Mouse (Mus musculus) lung, postnatal 0 days (tissue): ENCODE results near the gene Rel. TPM values are rescaled to one million over a fixed set of nuclear protein-coding genes. Genes with fewer than 3 reads are reported as not detected.

ENCODE experiments used
- ATAC-seq: fragments of 200-750 bp; cut with Nextera tagmentation; 2 replicates; pipeline ENCODE4 v1.8.0; 2017; ENCODE audit warnings: moderate library complexity
- DNase-seq: peaks from one replicate; pipeline ENCODE4 v3.0.0-alpha.2; 2016; ENCODE audit warnings: low spot score
- H3K27ac ChIP-seq: fragments of 300-500 bp; sonication (generic); 2 replicates; pipeline ENCODE4 v1.5.1; 2014; ENCODE audit warnings: antibody characterized with exemption, mild to moderate bottlenecking, low read length, mixed read lengths
- H3K27me3 ChIP-seq: fragments of 300-500 bp; sonication (generic); replicated peaks from 2 replicates; pipeline ENCODE4 v1.6.1; 2014; ENCODE audit warnings: low read length, mixed read lengths; ENCODE audit not compliant: insufficient read depth
- H3K36me3 ChIP-seq: fragments of 300-500 bp; sonication (generic); 2 replicates; pipeline ENCODE4 v1.6.1; 2014; ENCODE audit warnings: low read length, mixed read lengths; ENCODE audit not compliant: insufficient read depth
- H3K4me1 ChIP-seq: fragments of 300-500 bp; sonication (generic); 2 replicates; pipeline ENCODE4 v1.6.1; 2014; ENCODE audit warnings: antibody characterized with exemption, low read depth, low read length, mixed read lengths; ENCODE audit not compliant: insufficient read depth
- H3K4me2 ChIP-seq: fragments of 300-500 bp; sonication (generic); replicated peaks from 2 replicates; pipeline ENCODE4 v1.6.1; 2014; ENCODE audit warnings: low read depth, mild to moderate bottlenecking, low read length, moderate library complexity, mixed read lengths
- H3K4me3 ChIP-seq: fragments of 300-500 bp; sonication (generic); 2 replicates; pipeline ENCODE4 v1.5.1; 2014; ENCODE audit warnings: low read depth, low read length
- H3K9ac ChIP-seq: fragments of 300-500 bp; sonication (generic); replicated peaks from 2 replicates; pipeline ENCODE4 v1.6.1; 2014; ENCODE audit warnings: low read depth, mild to moderate bottlenecking
- H3K9me3 ChIP-seq: fragments of 300-500 bp; sonication (generic); 2 replicates; pipeline ENCODE4 v1.6.1; 2016; ENCODE audit warnings: low read length, mixed read lengths
- CTCF ChIP-seq: IDR thresholded peaks from 2 replicates; pipeline ENCODE4 v1.5.1; 2016; ENCODE audit warnings: antibody characterized with exemption, mild to moderate bottlenecking
- EP300 ChIP-seq: IDR thresholded peaks from 2 replicates; pipeline ENCODE4 v1.6.1; 2016; ENCODE audit warnings: antibody characterized with exemption, mild to moderate bottlenecking, control low read depth
- WGBS: fragments of 180-500 bp; shearing (Covaris S2); extraction: QIAGEN DNeasy Blood & Tissue Kit; methylation state at CpG from one replicate; pipeline ENCODE4 v1.1.7; 2014; 5-methylcytosine and 5-hydroxymethylcytosine counted together
- polyA plus RNA-seq: library from polyadenylated mRNA; unstranded; fragments of >200 nt; fragmentation: Nextera tagmentation; extraction: Ambion mirVana; gene quantifications from 2 replicates; pipeline ENCODE4 v1.2.1, GENCODE M21; 2015

Rel gene
- polyA plus RNA-seq = 1.1 and 1.6 TPM in 2 replicates

GRCm38 (mm10) chr11:23770760-23771506 is at the start of gene Rel:
Gene Rel (minus strand): TSS chr11:23770970.
- Histone ChIP-seq H3K36me3 (no peaks in the 10 kb centered on the region), H3K27ac (peak within 1 kb of the TSS; percentile 98), H3K9me3 (no peaks in the 10 kb centered on the region), H3K4me3 (peak within 1 kb of the TSS; percentile 78), H3K27me3 (no peaks in the 10 kb centered on the region), H3K4me1 (0 out of 2 replicates have a peak, but pooled peaks cover 3% of the 10 kb centered on the region), H3K9ac (peak within 1 kb of the TSS; percentile 76), H3K4me2 (peak within 1 kb of the TSS; percentile 74)
- ATAC-seq = peak; percentile 91
- TF ChIP-seq EP300 = no peak
- TF ChIP-seq CTCF = peak; percentile 4; the same call in 1 of the 2 replicates
- 3% methylated on average over 43 of the region's 88 CpGs for WGBS
- peak; percentile 94 for DNase-seq

- Histone ChIP-seq H3K4me1 (no peaks in the 10 kb centered on the region), H3K27me3 (no peaks in the 10 kb centered on the region), H3K4me2 (no peak overlapping the region), H3K4me3 (no peak overlapping the region), H3K36me3 (no peaks in the 10 kb centered on the region), H3K27ac (no peak overlapping the region), H3K9ac (no peak overlapping the region), H3K9me3 (no peaks in the 10 kb centered on the region)
- DNase-seq (no peak), ATAC-seq (no peak)
- 64% methylated on average over 1 of the region's 1 CpGs for WGBS
- TF ChIP-seq CTCF (no peak), EP300 (no peak)
Observed at GRCm38 (mm10) chr11:23818745-23819144, 48.0 kb upstream of the Rel start.

- no peak for DNase-seq
- Histone ChIP-seq H3K9ac (no peak overlapping the region), H3K4me3 (no peak overlapping the region), H3K36me3 (no peaks in the 10 kb centered on the region), H3K27me3 (no peaks in the 10 kb centered on the region), H3K9me3 (no peaks in the 10 kb centered on the region), H3K4me1 (no peaks in the 10 kb centered on the region), H3K27ac (no peak overlapping the region), H3K4me2 (no peak overlapping the region)
- WGBS = 48% methylated on average over 2 of the region's 2 CpGs
- no peak for ATAC-seq
- no peak for TF ChIP-seq CTCF
- no peak for TF ChIP-seq EP300
Observed at GRCm38 (mm10) chr11:23810741-23811140, 40.0 kb upstream of the Rel start.

- no peak overlapping the region for H3K9ac ChIP-seq
- H3K9me3 ChIP-seq = no peaks in the 10 kb centered on the region
- H3K4me3 ChIP-seq = no peak overlapping the region
- no peaks in the 10 kb centered on the region for H3K27me3 ChIP-seq
- TF ChIP-seq CTCF = no peak
- no peak for TF ChIP-seq EP300
- no peak overlapping the region for H3K4me2 ChIP-seq
- H3K36me3 ChIP-seq = no peaks in the 10 kb centered on the region
- no peak overlapping the region for H3K27ac ChIP-seq
- 53% methylated on average over 3 of the region's 3 CpGs for WGBS
- ATAC-seq (no peak), DNase-seq (no peak)
- no peaks in the 10 kb centered on the region for H3K4me1 ChIP-seq
Observed at GRCm38 (mm10) chr11:23805716-23806115, 34.9 kb upstream of the Rel start.

GRCm38 (mm10) chr11:23803136-23803535 is 32.4 kb upstream of the Rel start:
- Histone ChIP-seq H3K9ac (no peak overlapping the region), H3K36me3 (no peaks in the 10 kb centered on the region), H3K4me2 (no peak overlapping the region), H3K9me3 (no peaks in the 10 kb centered on the region), H3K27me3 (no peaks in the 10 kb centered on the region), H3K4me3 (no peak overlapping the region), H3K27ac (no peak overlapping the region), H3K4me1 (no peaks in the 10 kb centered on the region)
- DNase-seq = no peak
- 62% methylated on average over 7 of the region's 7 CpGs for whole genome bisulfite sequencing
- TF ChIP-seq CTCF (no peak), EP300 (no peak)
- ATAC-seq = no peak

- no peak for ATAC-seq
Observed at GRCm38 (mm10) chr11:23802256-23802655, 31.5 kb upstream of the Rel start.

More at GRCm38 (mm10) chr11:23802256-23802655, 31.5 kb upstream of the Rel start:
- no peak for DNase-seq
- Histone ChIP-seq H3K4me3 (no peak overlapping the region), H3K27ac (no peak overlapping the region), H3K9ac (no peak overlapping the region), H3K36me3 (no peaks in the 10 kb centered on the region), H3K27me3 (no peaks in the 10 kb centered on the region), H3K9me3 (no peaks in the 10 kb centered on the region), H3K4me1 (no peaks in the 10 kb centered on the region), H3K4me2 (no peak overlapping the region)
- WGBS = 79% methylated on average over 1 of the region's 1 CpGs
- TF ChIP-seq CTCF (no peak), EP300 (no peak)
